Mouse (Mus musculus): ENCODE results near the gene Sri.

DNA sequence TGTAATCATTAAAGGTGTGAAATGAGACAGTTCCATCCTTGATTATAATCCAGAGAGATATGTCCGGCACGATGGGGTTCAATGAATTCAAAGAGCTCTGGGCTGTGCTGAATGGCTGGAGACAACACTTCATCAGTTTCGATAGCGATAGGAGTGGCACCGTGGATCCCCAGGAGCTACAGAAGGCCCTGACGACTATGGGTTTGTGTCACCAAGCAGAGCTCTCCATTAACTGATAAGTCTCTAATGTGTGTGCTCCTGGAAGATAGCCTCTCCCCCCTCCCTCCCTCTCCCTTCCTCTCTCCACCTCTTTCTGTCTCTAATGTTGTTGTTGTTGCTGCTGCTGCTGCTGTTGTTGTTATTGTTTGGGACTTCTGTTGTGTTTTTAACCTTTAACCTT is 17.3 kb downstream of the Sri start:
- TF ChIP-seq POLR2A (IDR thresholded peaks at IDR 0.05; ENCODE audit: borderline replicate concordance, low read depth, low read length) (no peak), CTCF (IDR thresholded peaks at IDR 0.05; ENCODE audit: low read depth, low read length) (no peak)

All from bone marrow macrophage, adult 2 months (primary cell).